Mouse (Mus musculus): ENCODE data around the gene Mast4. TPM values are rescaled to one million over a fixed set of nuclear protein-coding genes. Genes with fewer than 3 reads are reported as not detected.

The Mast4 gene
- total and polyA plus RNA-seq, 3 experiments: 0.99 to 7.4 (median 6.1) TPM

DNA sequence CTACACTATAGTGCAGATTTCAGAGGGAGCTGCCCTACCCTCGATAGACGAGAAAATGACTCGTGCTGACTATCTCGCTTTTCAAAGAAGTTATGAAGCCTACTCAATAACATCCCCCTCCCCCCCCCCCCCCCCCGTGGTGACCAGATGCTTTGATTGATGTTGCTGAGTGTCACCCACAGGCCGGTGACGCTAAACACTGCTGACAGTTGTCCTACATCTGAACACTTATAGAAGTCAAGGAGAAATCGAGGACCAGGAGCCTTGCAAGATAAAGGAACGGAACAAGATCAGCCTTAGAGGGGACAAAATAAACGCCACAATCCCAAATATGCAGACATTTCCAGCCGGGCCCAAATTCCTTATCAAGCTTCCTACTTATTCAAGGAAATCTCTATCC lies 183.1 kb downstream of the Mast4 start:
- Histone ChIP-seq H3K27me3 (replicated peaks) (no peaks in the 10 kb centered on the region), H3K4me2 (ENCODE audit: insufficient read depth, low read depth, poor library complexity, severe bottlenecking) (no peak overlapping the region), H3K27ac (ENCODE audit: insufficient read depth, low read depth) (no peak overlapping the region), H3K79me2 (replicated peaks; ENCODE audit: control insufficient read depth, extremely low read depth, insufficient read depth, poor library complexity, severe bottlenecking) (no peaks in the 10 kb centered on the region), H3K36me3 (replicated peaks in 1 of 2; ENCODE audit: control insufficient read depth in 1 of 2, insufficient read depth in 1 of 2, low read length in 1 of 2) (no peaks in the 10 kb centered on the region), H3K4me1 (ENCODE audit: control insufficient read depth in 1 of 2, insufficient read depth in 2 of 2) (no peaks in the 10 kb centered on the region; a peak in 1 of 4 replicates), H3K9me3 (replicated peaks; ENCODE audit: low read length) (no peaks in the 10 kb centered on the region), H3K4me3 (replicated peaks in 1 of 3; ENCODE audit: low read depth in 2 of 3, low read length in 2 of 3, poor library complexity in 1 of 3) (no peak overlapping the region), H3K9ac (ENCODE audit: insufficient read depth, low read depth) (no peak overlapping the region)
- no peak for DNase-seq (ENCODE audit: extremely low read depth)
- in situ Hi-C loops (cut with MboI; ENCODE audit: low pct_ligation_motif_present, low pct_unique_long_range_greater_than_20kb, low sequenced_read_pairs) (no loop called here), dilution Hi-C loops (cut with MboI; ENCODE audit: extremely low pct_ligation_motif_present, extremely low pct_unique_long_range_greater_than_20kb, low sequenced_read_pairs) (no loop called here)
- TF ChIP-seq NELFE (IDR thresholded peaks at IDR 0.05; ENCODE audit: low read depth, low read length) (no peak), MAFK (IDR thresholded peaks at IDR 0.05; ENCODE audit: insufficient replicate concordance, low read length) (no peak), MYC (IDR thresholded peaks at IDR 0.05; ENCODE audit: low read depth, low read length) (no peak), ELF1 (IDR thresholded peaks at IDR 0.05; ENCODE audit: low read depth, low read length) (no peak)

DNA sequence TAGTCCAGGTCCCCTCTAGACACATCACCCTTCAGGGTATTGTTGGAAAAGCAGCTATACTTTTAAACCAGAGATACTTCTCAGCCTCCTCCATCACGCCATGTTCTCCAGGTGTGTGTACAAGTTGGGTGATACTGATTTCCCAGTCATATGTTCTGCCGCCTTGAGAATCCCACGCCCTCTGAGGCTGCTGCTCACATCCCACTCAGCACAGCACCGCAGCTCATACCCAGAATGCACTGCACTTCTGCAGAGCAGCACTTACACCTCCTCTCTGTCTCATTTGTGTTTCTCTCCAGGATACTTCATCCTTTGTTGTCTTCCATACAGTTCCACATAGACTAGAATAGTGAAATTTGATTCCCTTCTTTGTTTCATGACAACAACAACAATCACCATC lies 183.6 kb downstream of the Mast4 start:
- TF ChIP-seq POLR2A (IDR thresholded peaks at IDR 0.05; ENCODE audit: low read depth, low read length) (no peak), MAX (IDR thresholded peaks at IDR 0.05; ENCODE audit: low read length) (no peak), KAT2A (IDR thresholded peaks at IDR 0.05; ENCODE audit: insufficient replicate concordance, low read length) (no peak), ZC3H11A (IDR thresholded peaks at IDR 0.05; ENCODE audit: low read depth, low read length) (no peak), UBTF (IDR thresholded peaks at IDR 0.05; ENCODE audit: low read depth, low read length) (no peak), NRF1 (IDR thresholded peaks at IDR 0.05; ENCODE audit: low read depth, low read length) (no peak), RAD21 (IDR thresholded peaks at IDR 0.05; ENCODE audit: low read depth, low read length) (no peak), USF1 (IDR thresholded peaks at IDR 0.05; ENCODE audit: low read depth, low read length) (no peak), ZKSCAN1 (IDR thresholded peaks at IDR 0.05; ENCODE audit: borderline replicate concordance, low read depth, low read length) (no peak), ETS1 (conservative IDR thresholded peaks at IDR 0.05; ENCODE audit: low read depth, low read length) (no peak), CTCF (conservative IDR thresholded peaks at IDR 0.05 in 1 of 2, IDR thresholded peaks at IDR 0.05 in 1 of 2; ENCODE audit: low read depth in 2 of 2, low read length in 2 of 2) (no peak), RCOR1 (conservative IDR thresholded peaks at IDR 0.05; ENCODE audit: low read depth, low read length) (no peak)
- Histone ChIP-seq H3K4me3 (replicated peaks in 1 of 3; ENCODE audit: low read depth in 2 of 3, low read length in 2 of 3, poor library complexity in 1 of 3) (no peak overlapping the region), H3K79me2 (replicated peaks; ENCODE audit: control insufficient read depth, extremely low read depth, insufficient read depth, poor library complexity, severe bottlenecking) (no peaks in the 10 kb centered on the region)

More for the DNA sequence above, 183.6 kb downstream of the Mast4 start:
- Histone ChIP-seq H3K27ac (ENCODE audit: insufficient read depth, low read depth) (no peak overlapping the region), H3K27me3 (replicated peaks) (no peaks in the 10 kb centered on the region), H3K9ac (ENCODE audit: insufficient read depth, low read depth) (no peak overlapping the region), H3K4me1 (ENCODE audit: control insufficient read depth in 1 of 2, insufficient read depth in 2 of 2) (no peaks in the 10 kb centered on the region; a peak in 1 of 4 replicates), H3K36me3 (replicated peaks in 1 of 2; ENCODE audit: control insufficient read depth in 1 of 2, insufficient read depth in 1 of 2, low read length in 1 of 2) (no peaks in the 10 kb centered on the region), H3K9me3 (replicated peaks; ENCODE audit: low read length) (no peaks in the 10 kb centered on the region), H3K4me2 (ENCODE audit: insufficient read depth, low read depth, poor library complexity, severe bottlenecking) (no peak overlapping the region)
- dilution Hi-C loops (cut with MboI; ENCODE audit: extremely low pct_ligation_motif_present, extremely low pct_unique_long_range_greater_than_20kb, low sequenced_read_pairs) (no loop called here), in situ Hi-C loops (cut with MboI; ENCODE audit: low pct_ligation_motif_present, low pct_unique_long_range_greater_than_20kb, low sequenced_read_pairs) (no loop called here)
- no peak for DNase-seq (ENCODE audit: extremely low read depth)

Data from CH12.LX (cell line).